Mouse (Mus musculus): ENCODE measurements around the gene Chchd6. TPM values are rescaled to one million over a fixed set of nuclear protein-coding genes. Genes with fewer than 3 reads are reported as not detected.

Gene Chchd6
- total RNA-seq, 2 experiments from 2014 or later, result 75.9 to 79.0 TPM

- Histone ChIP-seq H3K4me3 (no peak overlapping the region), H3K27ac (no peak overlapping the region)
- DNase-seq (ENCODE audit: extremely low spot score in 1 of 2, low spot score in 2 of 2), result no peak
- TF ChIP-seq CTCF (IDR thresholded peaks at IDR 0.05), result no peak
- intact Hi-C loops (cut with DNase I), result no loop called here
These were observed 205.7 kb downstream of the Chchd6 start for GRCm38 (mm10) chr6:89389771-89390170.

- intact Hi-C loops (cut with DNase I), result no loop called here
- no peak for TF ChIP-seq CTCF (IDR thresholded peaks at IDR 0.05)
- no peak for DNase-seq (ENCODE audit: extremely low spot score in 1 of 2, low spot score in 2 of 2)
- H3K4me3 ChIP-seq, result no peak overlapping the region
- no peak overlapping the region for H3K27ac ChIP-seq
These were observed 208.5 kb downstream of the Chchd6 start for GRCm38 (mm10) chr6:89386956-89387355.

DNA sequence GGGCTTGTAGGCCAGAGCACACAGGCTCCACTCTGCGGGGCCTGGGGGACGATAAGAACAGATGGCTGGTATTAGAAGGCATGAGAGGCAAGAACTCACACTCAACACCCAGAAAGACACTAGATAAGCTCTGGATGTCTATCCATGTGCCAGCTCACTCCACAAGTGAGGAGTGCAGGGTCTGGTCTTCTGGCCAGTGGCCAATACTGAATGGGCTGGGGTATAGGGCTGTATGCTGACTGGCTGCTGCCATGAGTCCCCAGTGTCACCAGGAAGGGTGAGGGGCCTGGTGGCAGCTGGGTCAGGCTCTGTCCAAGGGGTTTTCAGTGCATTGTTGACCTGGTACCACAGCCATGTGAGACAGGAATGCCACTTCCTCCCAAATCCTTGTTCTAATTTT, 210.8 kb downstream of the Chchd6 start:
- intact Hi-C loops (cut with DNase I), result no loop called here
- Histone ChIP-seq H3K27ac (no peak overlapping the region), H3K4me3 (no peak overlapping the region)
- TF ChIP-seq CTCF (IDR thresholded peaks at IDR 0.05), result no peak
- DNase-seq (ENCODE audit: extremely low spot score in 1 of 2, low spot score in 2 of 2), result no peak

DNA sequence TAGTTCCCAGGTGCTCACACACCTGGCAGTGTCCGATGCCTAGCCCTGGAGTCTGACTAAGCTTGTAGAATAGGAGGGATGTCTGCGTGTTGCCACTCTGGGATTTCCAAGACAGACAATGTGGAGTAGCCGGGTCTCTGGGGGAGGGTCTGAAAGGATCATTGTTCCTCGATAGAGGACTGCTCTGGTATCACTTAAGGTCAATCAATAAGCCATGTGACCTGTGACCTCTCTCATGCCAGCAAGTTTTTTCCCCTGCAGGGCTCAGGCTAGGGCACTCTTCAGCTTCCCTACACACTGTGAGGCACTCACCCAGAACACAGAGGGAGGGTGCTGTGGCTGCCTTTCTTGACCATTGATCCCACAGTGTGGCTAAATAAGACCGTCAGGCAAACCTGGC, 213.6 kb downstream of the Chchd6 start:
- intact Hi-C loops (cut with DNase I), result no loop called here
- no peak overlapping the region for H3K4me3 ChIP-seq
- no peak for DNase-seq (ENCODE audit: extremely low spot score in 1 of 2, low spot score in 2 of 2)
- no peak overlapping the region for H3K27ac ChIP-seq
- no peak for TF ChIP-seq CTCF (IDR thresholded peaks at IDR 0.05)

- DNase-seq (ENCODE audit: extremely low spot score in 1 of 2, low spot score in 2 of 2), result no peak
- intact Hi-C loops (cut with DNase I), result no loop called here
- Histone ChIP-seq H3K27ac (no peak overlapping the region), H3K4me3 (no peak overlapping the region)
- TF ChIP-seq CTCF (IDR thresholded peaks at IDR 0.05), result no peak
These were observed 214.3 kb downstream of the Chchd6 start for GRCm38 (mm10) chr6:89381172-89381571.

- DNase-seq (ENCODE audit: extremely low spot score in 1 of 2, low spot score in 2 of 2), result no peak
- no peak for TF ChIP-seq CTCF (IDR thresholded peaks at IDR 0.05)
- Histone ChIP-seq H3K27ac (no peak overlapping the region), H3K4me3 (no peak overlapping the region)
- intact Hi-C loops (cut with DNase I), result no loop called here
These were observed 214.7 kb downstream of the Chchd6 start for GRCm38 (mm10) chr6:89380751-89381150.

DNA sequence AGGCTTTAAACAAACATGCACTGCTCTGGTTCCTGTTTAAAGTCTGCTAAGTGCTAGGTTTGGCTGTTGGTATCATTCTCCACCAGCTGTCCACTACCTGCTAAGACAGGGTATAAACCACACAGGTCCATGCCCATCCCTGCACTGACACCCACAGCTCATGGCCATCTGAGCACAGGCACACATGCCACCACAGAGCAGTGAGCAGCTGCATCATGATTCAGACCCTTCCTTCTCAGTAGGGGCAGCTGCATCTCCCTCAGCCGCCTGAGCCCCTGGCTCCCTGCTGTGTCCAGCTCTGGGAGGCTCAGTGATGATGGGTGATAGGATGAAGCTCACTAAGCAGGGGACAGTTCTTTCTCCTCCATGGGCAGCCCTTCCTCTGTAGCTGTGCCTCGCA, 217.2 kb downstream of the Chchd6 start:
- Histone ChIP-seq H3K4me3 (no peak overlapping the region), H3K27ac (no peak overlapping the region)
- intact Hi-C loops (cut with DNase I), result no loop called here
- no peak for TF ChIP-seq CTCF (IDR thresholded peaks at IDR 0.05)
- DNase-seq (ENCODE audit: extremely low spot score in 1 of 2, low spot score in 2 of 2), result no peak

GRCm38 (mm10) chr6:89368812-89369211, 226.6 kb downstream of the Chchd6 start:
- no peak for TF ChIP-seq CTCF (IDR thresholded peaks at IDR 0.05)
- DNase-seq (ENCODE audit: extremely low spot score in 1 of 2, low spot score in 2 of 2), result no peak
- intact Hi-C loops (cut with DNase I), result no loop called here

DNA sequence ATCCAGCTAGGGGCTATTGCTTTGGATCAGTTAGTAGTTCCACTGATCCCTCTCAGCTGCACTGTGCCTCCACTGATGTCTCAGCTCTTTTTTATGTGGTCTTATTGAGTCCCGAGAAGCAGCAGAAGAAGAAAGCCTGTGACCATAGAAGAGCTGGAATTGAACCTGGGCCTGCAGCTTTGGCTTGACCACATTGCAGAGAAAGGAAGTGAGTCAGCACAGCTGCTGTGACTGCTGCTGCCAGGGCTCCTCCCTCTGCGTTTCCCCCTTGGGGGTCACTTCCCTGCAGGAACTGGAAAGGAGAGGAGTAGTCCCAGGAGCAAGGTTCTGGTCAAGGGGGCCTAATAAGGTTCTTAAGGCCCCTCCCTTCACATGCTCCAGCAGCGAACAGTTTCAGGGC, 231.1 kb downstream of the Chchd6 start:
- DNase-seq (ENCODE audit: extremely low spot score in 1 of 2, low spot score in 2 of 2), result no peak
- H3K27ac ChIP-seq, result no peak overlapping the region
- intact Hi-C loops (cut with DNase I), result loop anchor here (5.0 kb wide), 3 partner anchors 88 to 427 kb away; no protein-coding TSS in a partner anchor
- no peak for TF ChIP-seq CTCF (IDR thresholded peaks at IDR 0.05)
- no peak overlapping the region for H3K4me3 ChIP-seq

More at GRCm38 (mm10) chr6:89368812-89369211, 226.6 kb downstream of the Chchd6 start:
- no peak overlapping the region for H3K27ac ChIP-seq
- H3K4me3 ChIP-seq, result no peak overlapping the region

- intact Hi-C loops (cut with DNase I), result loop anchor here (2.0 to 5.0 kb wide), 5 partner anchors 89 to 426 kb away; no protein-coding TSS in a partner anchor
- no peak for TF ChIP-seq CTCF (IDR thresholded peaks at IDR 0.05)
- peak overlapping the region; percentile 59 for H3K4me3 ChIP-seq
- peak overlapping the region; percentile 86 for H3K27ac ChIP-seq
- no peak for DNase-seq (ENCODE audit: extremely low spot score in 1 of 2, low spot score in 2 of 2)
These were observed 232.4 kb downstream of the Chchd6 start for GRCm38 (mm10) chr6:89363107-89363451.

DNA sequence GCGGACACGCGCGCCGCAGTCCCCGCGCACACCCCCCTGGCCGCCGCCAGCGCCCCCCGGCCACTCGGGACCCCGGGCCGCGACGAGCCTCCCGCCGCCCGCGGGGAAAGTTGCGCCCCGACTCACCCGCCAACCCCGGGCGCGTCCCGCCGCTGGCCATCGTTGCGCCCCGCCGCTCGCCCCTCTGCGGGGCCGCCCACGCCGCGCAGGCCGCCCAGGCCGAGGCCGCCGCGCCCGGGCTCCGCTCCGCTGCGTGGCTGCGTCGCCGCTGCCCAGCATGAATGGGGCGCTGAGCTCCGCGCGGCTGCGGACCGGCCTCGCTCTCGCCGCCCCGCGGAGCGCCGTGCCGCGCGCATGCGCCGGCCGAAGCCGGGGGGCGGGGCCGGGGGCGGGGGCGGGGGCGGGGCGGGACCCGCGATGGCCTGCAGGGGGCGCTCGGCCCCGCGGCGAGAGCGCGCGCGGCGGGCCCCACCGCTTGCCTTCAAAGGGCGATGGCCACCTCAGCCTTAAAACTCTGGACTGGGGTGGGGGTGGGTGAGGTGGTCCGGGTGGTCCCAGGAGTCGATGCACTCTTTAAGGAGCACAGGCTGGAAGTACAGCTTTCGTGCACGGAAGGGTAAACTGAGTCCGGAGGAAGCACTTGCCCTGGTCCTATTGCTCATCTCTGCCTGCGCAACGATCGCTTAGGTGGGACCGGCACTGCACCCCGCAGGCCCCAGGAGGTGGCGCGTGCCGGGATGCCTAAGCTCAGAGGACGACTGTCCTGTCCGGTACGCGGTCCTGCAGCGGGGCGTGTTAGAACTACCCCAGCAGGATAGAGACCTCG, 233.0 kb downstream of the Chchd6 start, which contains the start of gene Plxna1:
Gene Plxna1, minus strand, starts transcription at position 340 of the 826 bp plus-strand sequence.
- Histone ChIP-seq H3K4me3 (peak within 1 kb of the TSS; percentile 69), H3K27ac (peak within 1 kb of the TSS; percentile 86)
- intact Hi-C loops (cut with DNase I), result loop anchor here (1.0 to 5.0 kb wide), 6 partner anchors 90 to 425 kb away; no protein-coding TSS in a partner anchor
- DNase-seq (ENCODE audit: extremely low spot score in 1 of 2, low spot score in 2 of 2), result peak; percentile 65
- peak; percentile 51 for TF ChIP-seq CTCF (IDR thresholded peaks at IDR 0.05)

GRCm38 (mm10) chr6:89361418-89362280, 233.8 kb downstream of the Chchd6 start:
- H3K27ac ChIP-seq, result peak overlapping the region; percentile 72
- DNase-seq (ENCODE audit: extremely low spot score in 1 of 2, low spot score in 2 of 2), result peak; percentile 38 to 42
- intact Hi-C loops (cut with DNase I), result loop anchor here (1.0 to 5.0 kb wide), 6 partner anchors 91 to 424 kb away; no protein-coding TSS in a partner anchor
- H3K4me3 ChIP-seq, result peak overlapping the region; percentile 69
- no peak for TF ChIP-seq CTCF (IDR thresholded peaks at IDR 0.05)

All from left cerebral cortex, adult 2 months (tissue).